Mouse (Mus musculus) left cerebral cortex, adult 2 months (tissue): ENCODE results near the gene Tmem132d. TPM values are rescaled to one million over a fixed set of nuclear protein-coding genes. Genes with fewer than 3 reads are reported as not detected.

Experiments
- DNase-seq, 2 experiments: peaks; one replicate each; pipeline ENCODE4 v3.0.0; 2021 to 2022; ENCODE audit warnings: low spot score in 2 of 2, mixed read lengths in 1 of 2; ENCODE audit errors: extremely low spot score in 1 of 2
- H3K27ac ChIP-seq: fragments of 200-600 bp; 2 replicates; pipeline ENCODE4 v1.8.1; 2022
- H3K4me3 ChIP-seq: fragments of 200-600 bp; 2 replicates; pipeline ENCODE4 v1.8.1; 2022
- CTCF ChIP-seq: fragments of 200-600 bp; IDR thresholded peaks from 2 replicates; pipeline ENCODE4 v1.8.1; 2022; ENCODE audit warnings: antibody characterized with exemption, mild to moderate bottlenecking, moderate library complexity
- intact Hi-C: fragments of 180-260 bp; cut with DNase I; formaldehyde crosslinking; loops from one replicate; pipeline ENCODE4 v1.15.1; 2025
- long read RNA-seq, 2 experiments: library from polyadenylated mRNA; stranded (forward); transcript quantifications; one replicate each; pipeline ENCODE4 v2.0.0; 2021; ENCODE audit warnings: borderline mapping rate in 2 of 2
- total RNA-seq, 2 experiments: library from RNA; stranded (reverse); gene quantifications; 2 replicates each; pipeline ENCODE4 v1.2.3; 2021

The Tmem132d gene
- total RNA-seq: 10 to 100 TPM; 57.7 to 59.9 TPM
- long read RNA-seq, experiment 1, full-length matches to known transcripts: 42 of 68 reads
- long read RNA-seq, experiment 1, partial matches to known transcripts: 12 of 68 reads
- long read RNA-seq, experiment 1, other reads (novel, unspliced or antisense): 14 of 68 reads
- long read RNA-seq, experiment 2, full-length matches to known transcripts: 41 of 62 reads
- long read RNA-seq, experiment 2, partial matches to known transcripts: 11 of 62 reads
- long read RNA-seq, experiment 2, other reads (novel, unspliced or antisense): 10 of 62 reads

GRCm38 (mm10) chr5:128432916-128433315, at the start of gene Tmem132d:
Tmem132d (minus strand) TSS chr5:128433077.
- Histone ChIP-seq H3K27ac (peak within 1 kb of the TSS; percentile 85), H3K4me3 (peak within 1 kb of the TSS; percentile 69)
- intact Hi-C loops: loop anchor here (5.0 kb wide), 7 partner anchors 66 to 611 kb away; no protein-coding TSS in a partner anchor
- no peak for TF ChIP-seq CTCF
- peak; percentile 69 to 78 for DNase-seq

- intact Hi-C loops: no loop called here
- DNase-seq: no peak
- Histone ChIP-seq H3K4me3 (no peak overlapping the region), H3K27ac (no peak overlapping the region)
- no peak; the same call in 1 of the 2 replicates for TF ChIP-seq CTCF
These were observed 47.9 kb upstream of the Tmem132d start for GRCm38 (mm10) chr5:128480816-128481215.

DNA sequence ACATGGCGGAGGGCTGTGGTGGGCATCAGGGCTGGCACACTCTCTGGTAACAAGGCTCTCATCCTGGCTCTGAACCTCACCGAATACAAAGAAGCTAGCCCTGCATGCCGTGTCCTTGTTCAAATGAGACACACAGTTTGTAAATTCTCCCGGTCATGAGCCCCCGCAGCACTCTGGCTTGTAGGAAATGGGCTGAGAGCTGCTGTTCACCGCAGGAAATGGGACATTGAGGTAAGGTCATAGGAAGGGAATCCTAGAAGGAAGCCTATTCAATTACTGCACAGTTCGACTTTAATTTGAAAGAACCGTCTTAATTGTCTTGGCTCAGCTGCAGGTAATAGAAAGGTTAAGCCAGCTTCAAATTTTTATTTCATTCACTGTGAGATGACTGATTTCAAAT, 42.5 kb upstream of the Tmem132d start:
- H3K4me3 ChIP-seq: no peak overlapping the region
- intact Hi-C loops: no loop called here
- DNase-seq: no peak
- TF ChIP-seq CTCF: no peak
- H3K27ac ChIP-seq: no peak overlapping the region

DNA sequence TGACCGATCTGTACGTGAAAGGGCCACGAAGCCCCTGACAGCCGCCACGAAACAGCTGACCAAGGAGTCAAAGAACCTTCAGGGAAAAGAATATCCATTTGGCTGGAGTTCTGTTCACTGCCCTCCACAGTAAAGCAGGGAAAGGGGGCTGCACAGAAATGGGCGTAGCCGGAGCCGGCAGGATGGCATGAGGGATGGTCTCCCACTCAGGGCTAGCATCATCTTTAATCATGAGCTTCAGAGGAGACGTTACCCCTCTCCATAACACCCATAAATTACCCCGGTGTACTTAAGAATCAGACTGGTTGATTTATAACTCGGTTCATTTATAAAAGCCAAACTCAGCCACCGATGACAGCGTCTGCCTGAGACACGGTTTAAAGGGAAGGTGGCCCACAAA, 36.9 kb upstream of the Tmem132d start:
- Histone ChIP-seq H3K4me3 (no peak overlapping the region), H3K27ac (no peak overlapping the region)
- TF ChIP-seq CTCF: no peak
- intact Hi-C loops: no loop called here
- no peak for DNase-seq

- Histone ChIP-seq H3K27ac (no peak overlapping the region), H3K4me3 (no peak overlapping the region)
- no peak for TF ChIP-seq CTCF
- intact Hi-C loops: no loop called here
- no peak for DNase-seq
These were observed 31.6 kb upstream of the Tmem132d start for GRCm38 (mm10) chr5:128464514-128464913.

- TF ChIP-seq CTCF: peak; percentile 48
- intact Hi-C loops: no loop called here
These were observed 27.7 kb upstream of the Tmem132d start for GRCm38 (mm10) chr5:128460605-128461004.

DNA sequence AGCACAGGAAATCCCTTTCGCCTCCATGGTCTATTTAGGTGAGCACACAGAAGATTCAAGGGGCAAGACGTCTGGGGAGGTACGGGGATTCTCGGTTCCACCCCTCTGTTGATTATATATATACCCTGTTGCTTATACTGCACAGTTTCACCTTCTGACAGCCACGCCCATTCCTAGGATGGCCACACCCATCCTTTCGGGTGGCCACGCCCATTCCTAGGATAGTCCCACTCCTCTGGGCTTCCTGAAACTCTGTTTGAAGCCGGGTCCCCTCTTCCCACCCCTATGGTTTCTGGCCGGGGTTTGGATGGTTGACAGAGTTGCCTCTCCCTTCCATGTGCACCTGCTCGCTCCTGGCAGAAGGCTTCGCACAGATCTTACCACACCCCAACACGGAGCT, 22.9 kb upstream of the Tmem132d start:
- Histone ChIP-seq H3K27ac (no peak overlapping the region), H3K4me3 (no peak overlapping the region)
- TF ChIP-seq CTCF: no peak
- DNase-seq: no peak
- intact Hi-C loops: no loop called here

More at GRCm38 (mm10) chr5:128460605-128461004, 27.7 kb upstream of the Tmem132d start:
- DNase-seq: no peak
- H3K4me3 ChIP-seq: no peak overlapping the region
- no peak overlapping the region for H3K27ac ChIP-seq

DNA sequence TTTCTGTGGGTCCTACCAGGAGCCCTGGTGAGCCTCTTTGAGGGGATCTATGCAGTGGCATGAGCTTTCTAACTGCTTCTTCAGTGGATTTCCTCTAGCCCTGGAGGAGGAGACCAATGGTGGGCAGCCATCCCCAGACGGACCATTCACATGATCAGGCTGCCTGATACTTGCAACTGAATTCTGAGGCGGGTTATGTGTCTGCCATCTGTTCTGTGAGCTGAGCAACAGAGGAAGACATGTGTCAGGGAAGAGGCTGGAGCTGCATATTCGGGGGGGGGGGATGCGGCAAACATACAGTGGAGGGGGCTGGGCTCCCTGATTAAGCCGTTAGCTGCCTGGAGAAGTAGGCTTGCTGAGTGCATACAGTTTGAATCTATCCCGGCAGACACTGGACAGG, 19.3 kb upstream of the Tmem132d start:
- no peak for TF ChIP-seq CTCF
- Histone ChIP-seq H3K4me3 (no peak overlapping the region), H3K27ac (no peak overlapping the region)
- no peak for DNase-seq
- intact Hi-C loops: no loop called here

- peak; percentile 58 for TF ChIP-seq CTCF
- H3K4me3 ChIP-seq: no peak overlapping the region
- no peak for DNase-seq
- intact Hi-C loops: no loop called here
- no peak overlapping the region for H3K27ac ChIP-seq
These were observed 17.9 kb upstream of the Tmem132d start for GRCm38 (mm10) chr5:128450808-128451207.

DNA sequence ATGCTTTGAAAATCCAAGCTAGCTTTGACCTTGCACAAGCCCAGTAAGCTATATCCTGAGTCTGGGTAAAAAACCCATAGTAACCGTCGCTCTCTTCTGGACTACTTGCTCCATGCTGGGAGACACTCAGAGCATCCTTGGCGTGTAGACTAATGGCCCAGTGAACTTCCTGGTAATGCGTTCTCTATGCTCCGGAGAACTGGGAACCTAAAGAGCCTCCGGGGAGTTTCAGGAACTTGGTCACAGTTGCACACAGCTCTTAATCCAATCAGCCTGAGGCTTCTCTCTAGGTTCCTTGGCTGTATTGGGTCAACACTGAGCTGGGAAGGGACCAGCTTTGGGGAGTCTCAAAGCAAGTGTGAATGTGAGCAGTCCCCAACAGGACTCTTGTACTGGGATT, 12.0 kb upstream of the Tmem132d start:
- Histone ChIP-seq H3K27ac (no peak overlapping the region), H3K4me3 (no peak overlapping the region)
- TF ChIP-seq CTCF: no peak
- no peak for DNase-seq
- intact Hi-C loops: loop anchor here (5.0 to 10.0 kb wide), 3 partner anchors 57 to 1200 kb away; partner anchors contain the start of gene Tmem132c

GRCm38 (mm10) chr5:128443848-128444247, 11.0 kb upstream of the Tmem132d start:
- no peak for DNase-seq
- TF ChIP-seq CTCF: no peak
- Histone ChIP-seq H3K27ac (no peak overlapping the region), H3K4me3 (no peak overlapping the region; the same call in 1 of the 2 replicates)
- intact Hi-C loops: loop anchor here (5.0 to 10.0 kb wide), 3 partner anchors 58 to 1199 kb away; partner anchors contain the start of gene Tmem132c

GRCm38 (mm10) chr5:128441121-128441520, 8.2 kb upstream of the Tmem132d start:
- DNase-seq: no peak
- Histone ChIP-seq H3K27ac (no peak overlapping the region), H3K4me3 (no peak overlapping the region)
- intact Hi-C loops: loop anchor here (5.0 to 10.0 kb wide), 3 partner anchors 61 to 1196 kb away; partner anchors contain the start of gene Tmem132c
- TF ChIP-seq CTCF: no peak

DNA sequence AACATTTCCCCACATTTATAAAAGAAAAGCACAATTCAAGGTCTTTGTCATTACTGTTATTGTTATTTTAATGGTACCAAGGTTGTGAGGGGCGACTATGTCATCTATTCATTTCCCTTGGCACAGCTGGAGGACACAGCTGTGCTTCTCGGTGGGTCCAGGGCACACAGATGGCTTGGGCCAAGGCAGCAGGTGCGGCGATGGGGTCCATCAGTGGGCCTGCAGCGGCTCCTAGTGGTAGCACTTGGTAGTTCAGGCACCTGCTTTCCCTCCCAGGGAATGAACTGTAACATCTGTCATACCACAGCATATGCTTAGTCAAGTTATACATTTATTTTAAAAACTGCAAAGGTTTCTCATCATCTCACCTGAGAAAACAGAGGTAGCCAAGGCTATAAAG, 7.0 kb upstream of the Tmem132d start:
- DNase-seq: peak; percentile 68 to 85
- Histone ChIP-seq H3K4me3 (no peak overlapping the region), H3K27ac (no peak overlapping the region)
- peak; percentile 96 for TF ChIP-seq CTCF
- intact Hi-C loops: loop anchor here (5.0 to 10.0 kb wide), 5 partner anchors 62 to 1195 kb away; partner anchors contain the start of gene Tmem132c
